Mouse (Mus musculus) liver, postnatal 0 days (tissue): ENCODE data around the gene Lsmem1.

Experiments
- CTCF ChIP-seq: sonication (generic); IDR thresholded peaks from 2 replicates; pipeline ENCODE4 v1.5.1; 2016; ENCODE audit warnings: antibody characterized with exemption, low read depth
- EP300 ChIP-seq: IDR thresholded peaks from 2 replicates; pipeline ENCODE4 v1.6.1; 2016; ENCODE audit warnings: antibody characterized with exemption, low read depth, mild to moderate bottlenecking

GRCm38 (mm10) chr12:40214888-40215876 is 15.9 kb upstream of the Lsmem1 start:
- TF ChIP-seq CTCF (no peak), EP300 (no peak)
